Mouse (Mus musculus) ES-E14 (cell line): ENCODE results near the gene Cks1brt.

Source experiments
- CHD2 ChIP-seq: IDR thresholded peaks from 2 replicates; pipeline ENCODE4 v1.6.1; 2014; ENCODE audit warnings: mild to moderate bottlenecking, low read depth, low read length, inconsistent platforms
- HCFC1 ChIP-seq: IDR thresholded peaks from 2 replicates; pipeline ENCODE4 v1.6.1; 2012; ENCODE audit warnings: low read length, inconsistent platforms, borderline replicate concordance; ENCODE audit not compliant: insufficient read depth
- MAFK ChIP-seq: IDR thresholded peaks from 2 replicates; pipeline ENCODE4 v1.6.1; 2014; ENCODE audit warnings: mild to moderate bottlenecking, low read depth, low read length, inconsistent platforms; ENCODE audit not compliant: insufficient read depth

GRCm38 (mm10) chr8:85123691-85124090 lies 28.0 kb upstream of the Cks1brt start:
- TF ChIP-seq MAFK = no peak
- TF ChIP-seq CHD2 = no peak
- TF ChIP-seq HCFC1 = no peak
